Mouse (Mus musculus) ES-E14 (cell line): ENCODE measurements at regions not wholly inside any gene's neighbourhood (a gene's known extent, or its start where the extent isn't known, plus 50 kb on each side); places are given as distances from the start of the nearest gene placed in this dataset.

Experiments used
- DNase-seq: peaks from one replicate; pipeline ENCODE4 v3.0.0-alpha.2; 2013; ENCODE audit warnings: low read depth, low spot score
- H3K27ac ChIP-seq: 2 replicates; pipeline ENCODE4 v1.5.1; 2012; ENCODE audit warnings: low read depth, mild to moderate bottlenecking, low read length, moderate library complexity, mixed read lengths; ENCODE audit not compliant: poor library complexity, insufficient read depth, severe bottlenecking
- H3K36me3 ChIP-seq: 2 replicates; pipeline ENCODE4 v1.6.1; 2012; ENCODE audit warnings: mild to moderate bottlenecking, low read length, moderate library complexity, mixed read lengths; ENCODE audit not compliant: control insufficient read depth, poor library complexity, insufficient read depth, severe bottlenecking
- H3K4me1 ChIP-seq, 2 experiments: fragments of 150-350 bp in 1 of 2; sonication (generic) in 1 of 2; 2 replicates each; pipeline ENCODE4 v1.6.1; 2012; ENCODE audit warnings: low read length in 2 of 2, mild to moderate bottlenecking in 1 of 2, mixed read lengths in 1 of 2; ENCODE audit not compliant: control insufficient read depth in 2 of 2, insufficient read depth in 2 of 2, poor library complexity in 1 of 2
- H3K4me3 ChIP-seq, 2 experiments: fragments of 150-350 bp in 1 of 2; sonication (generic) in 1 of 2; 2 replicates each; pipeline ENCODE4 v1.5.1; 2012; ENCODE audit warnings: low read length in 2 of 2, low read depth in 1 of 2, mild to moderate bottlenecking in 1 of 2, mixed read lengths in 1 of 2; ENCODE audit not compliant: insufficient read depth in 1 of 2, poor library complexity in 1 of 2, severe bottlenecking in 1 of 2
- H3K9ac ChIP-seq: 2 replicates; pipeline ENCODE4 v1.6.1; 2012; ENCODE audit warnings: low read depth, mild to moderate bottlenecking, low read length, mixed read lengths; ENCODE audit not compliant: poor library complexity, insufficient read depth, severe bottlenecking
- H3K9me3 ChIP-seq: fragments of 150-350 bp; sonication (generic); 2 replicates; pipeline ENCODE4 v1.6.1; 2012; ENCODE audit warnings: low read depth, mild to moderate bottlenecking, low read length; ENCODE audit not compliant: control insufficient read depth, insufficient read depth
- CHD2 ChIP-seq: IDR thresholded peaks from 2 replicates; pipeline ENCODE4 v1.6.1; 2014; ENCODE audit warnings: mild to moderate bottlenecking, low read depth, low read length, inconsistent platforms
- HCFC1 ChIP-seq: IDR thresholded peaks from 2 replicates; pipeline ENCODE4 v1.6.1; 2012; ENCODE audit warnings: low read length, inconsistent platforms, borderline replicate concordance; ENCODE audit not compliant: insufficient read depth
- MAFK ChIP-seq: IDR thresholded peaks from 2 replicates; pipeline ENCODE4 v1.6.1; 2014; ENCODE audit warnings: mild to moderate bottlenecking, low read depth, low read length, inconsistent platforms; ENCODE audit not compliant: insufficient read depth
- ZC3H11A ChIP-seq: IDR thresholded peaks from 2 replicates; pipeline ENCODE4 v1.6.1; 2012; ENCODE audit warnings: low read depth, mild to moderate bottlenecking, inconsistent platforms, low read length, borderline replicate concordance
- ZNF384 ChIP-seq: IDR thresholded peaks from 2 replicates; pipeline ENCODE4 v1.6.1; 2012; ENCODE audit warnings: low read depth, low read length, inconsistent platforms
- in situ Hi-C, 2 experiments: fragments of 600-800 bp; cut with MboI; formaldehyde crosslinking; loops; one replicate each; pipeline ENCODE4 v1.15.1; 2025; ENCODE audit warnings: low sequenced_read_pairs in 2 of 2, inconsistent platforms in 1 of 2; ENCODE audit not compliant: unreplicated experiment in 2 of 2

GRCm38 (mm10) chr3:35059438-35059837, 409.2 kb downstream of the Sox2 start:
- H3K4me1 ChIP-seq: 0 out of 4 replicates have a peak, but pooled peaks cover 0 to 2% of the 10 kb centered on the region in 2 experiments
- H3K9me3 ChIP-seq: no peaks in the 10 kb centered on the region
- no peak overlapping the region for H3K4me3 ChIP-seq
- in situ Hi-C loops: no loop called here
- TF ChIP-seq ZC3H11A (no peak), ZNF384 (no peak), MAFK (no peak), HCFC1 (no peak), CHD2 (no peak)
- DNase-seq: no peak
- no peaks in the 10 kb centered on the region for H3K36me3 ChIP-seq
- H3K27ac ChIP-seq: no peak overlapping the region
- H3K9ac ChIP-seq: no peak overlapping the region

- DNase-seq: no peak
- no peak overlapping the region for H3K9ac ChIP-seq
- no peaks in the 10 kb centered on the region for H3K36me3 ChIP-seq
- H3K4me1 ChIP-seq: 0 out of 4 replicates have a peak, but pooled peaks cover 0 to 2% of the 10 kb centered on the region in 2 experiments
- in situ Hi-C loops: no loop called here
- H3K27ac ChIP-seq: no peak overlapping the region
- no peaks in the 10 kb centered on the region for H3K9me3 ChIP-seq
- no peak overlapping the region for H3K4me3 ChIP-seq
- no peak for TF ChIP-seq HCFC1
- TF ChIP-seq MAFK: no peak
- TF ChIP-seq ZC3H11A: no peak
- no peak for TF ChIP-seq ZNF384
- TF ChIP-seq CHD2: no peak
These were observed 409.8 kb downstream of the Sox2 start for GRCm38 (mm10) chr3:35060042-35060441.

- Histone ChIP-seq H3K4me3 (no peak overlapping the region), H3K27ac (no peak overlapping the region), H3K9ac (no peak overlapping the region), H3K36me3 (no peaks in the 10 kb centered on the region), H3K4me1 (0 out of 4 replicates have a peak, but pooled peaks cover 0 to 2% of the 10 kb centered on the region in 2 experiments), H3K9me3 (no peaks in the 10 kb centered on the region)
- no peak for TF ChIP-seq MAFK
- TF ChIP-seq CHD2: no peak
- no peak for TF ChIP-seq ZNF384
- TF ChIP-seq HCFC1: no peak
- no peak for TF ChIP-seq ZC3H11A
- DNase-seq: no peak
- in situ Hi-C loops: no loop called here
These were observed 416.6 kb downstream of the Sox2 start for GRCm38 (mm10) chr3:35066824-35067223.

GRCm38 (mm10) chr3:35068586-35068985, 418.4 kb downstream of the Sox2 start:
- H3K9me3 ChIP-seq: no peaks in the 10 kb centered on the region
- DNase-seq: no peak
- H3K27ac ChIP-seq: no peak overlapping the region
- H3K4me3 ChIP-seq: no peak overlapping the region
- TF ChIP-seq HCFC1 (no peak), MAFK (no peak), CHD2 (no peak), ZNF384 (no peak), ZC3H11A (no peak)
- no peak overlapping the region for H3K9ac ChIP-seq
- in situ Hi-C loops: no loop called here
- H3K4me1 ChIP-seq: no peaks in the 10 kb centered on the region
- no peaks in the 10 kb centered on the region for H3K36me3 ChIP-seq

- DNase-seq: no peak
- Histone ChIP-seq H3K36me3 (no peaks in the 10 kb centered on the region), H3K9me3 (no peaks in the 10 kb centered on the region), H3K9ac (no peak overlapping the region), H3K4me1 (no peaks in the 10 kb centered on the region), H3K27ac (no peak overlapping the region), H3K4me3 (no peak overlapping the region)
- in situ Hi-C loops: no loop called here
- no peak for TF ChIP-seq HCFC1
- TF ChIP-seq MAFK: no peak
- no peak for TF ChIP-seq ZNF384
- no peak for TF ChIP-seq CHD2
- no peak for TF ChIP-seq ZC3H11A
These were observed 420.8 kb downstream of the Sox2 start for GRCm38 (mm10) chr3:35071046-35071445.
